Mouse (Mus musculus) heart, embryonic 16.5 days (tissue): Measurements from ENCODE around the gene Actr1a. TPM values are rescaled to one million over a fixed set of nuclear protein-coding genes. Genes with fewer than 3 reads are reported as not detected.

Source experiments
- ATAC-seq: fragments of 200-750 bp; cut with Nextera tagmentation; replicated peaks from 2 replicates; pipeline ENCODE4 v1.8.0; 2017; ENCODE audit warnings: moderate number of reproducible peaks; ENCODE audit not compliant: insufficient read depth, low FRiP score; ENCODE audit errors: extremely low read depth
- H3K27ac ChIP-seq: fragments of 300-500 bp; sonication (generic); 2 replicates; pipeline ENCODE4 v1.5.1; 2014; ENCODE audit warnings: mild to moderate bottlenecking, low read length, control low read depth, moderate library complexity
- H3K27me3 ChIP-seq: fragments of 300-500 bp; sonication (generic); 2 replicates; pipeline ENCODE4 v1.6.1; 2014; ENCODE audit warnings: low read length, mixed read lengths; ENCODE audit not compliant: control insufficient read depth, insufficient read depth
- H3K36me3 ChIP-seq: fragments of 300-500 bp; sonication (generic); 2 replicates; pipeline ENCODE4 v1.6.1; 2014; ENCODE audit not compliant: control insufficient read depth, insufficient read depth
- H3K4me1 ChIP-seq: fragments of 300-500 bp; sonication (generic); 2 replicates; pipeline ENCODE4 v1.6.1; 2014; ENCODE audit warnings: low read length, mixed read lengths; ENCODE audit not compliant: control insufficient read depth, insufficient read depth
- H3K4me2 ChIP-seq: fragments of 300-500 bp; sonication (generic); 2 replicates; pipeline ENCODE4 v1.6.1; 2014; ENCODE audit warnings: low read depth, mild to moderate bottlenecking, control low read depth, low read length
- H3K4me3 ChIP-seq: fragments of 300-500 bp; sonication (generic); 2 replicates; pipeline ENCODE4 v1.5.1; 2014; ENCODE audit warnings: mild to moderate bottlenecking, control low read depth, low read length
- H3K9ac ChIP-seq: fragments of 300-500 bp; sonication (generic); 2 replicates; pipeline ENCODE4 v1.6.1; 2014; ENCODE audit warnings: low read length, control low read depth
- H3K9me3 ChIP-seq: fragments of 300-500 bp; sonication (generic); replicated peaks from 2 replicates; pipeline ENCODE4 v1.6.1; 2016; ENCODE audit warnings: low read length; ENCODE audit not compliant: control insufficient read depth
- WGBS: fragments of 180-500 bp; shearing (Covaris S2); extraction: QIAGEN DNeasy Blood & Tissue Kit; methylation state at CpG from one replicate; pipeline ENCODE4 v1.1.7; 2014; 5-methylcytosine and 5-hydroxymethylcytosine counted together
- polyA plus RNA-seq: library from polyadenylated mRNA; unstranded; fragments of >200 nt; fragmentation: Nextera tagmentation; extraction: Ambion mirVana; gene quantifications from 2 replicates; pipeline ENCODE4 v1.2.1, GENCODE M21; 2015

Gene Actr1a
- polyA plus RNA-seq, 1 experiment from 2014 or later: 126 TPM

DNA sequence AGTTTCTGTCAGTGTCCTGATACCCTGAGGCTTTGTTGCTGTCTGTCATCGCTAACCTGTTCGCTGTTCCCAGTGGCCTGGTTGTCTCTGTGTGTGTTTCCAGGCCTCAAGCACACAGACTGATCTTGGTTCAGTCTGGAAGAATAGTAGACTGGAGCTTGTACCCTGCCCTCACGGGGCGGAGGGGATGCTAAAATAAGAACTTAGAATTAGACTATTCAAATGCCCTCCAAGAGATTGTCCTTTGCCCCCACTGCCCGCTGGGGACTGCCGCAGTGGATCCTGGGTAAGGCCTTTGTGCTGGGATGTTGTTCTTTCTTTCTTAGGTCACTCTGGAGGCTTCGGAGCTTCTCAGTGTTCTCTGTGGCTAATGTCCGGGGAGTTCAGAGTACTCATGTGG, 29.7 kb upstream of the Actr1a start:
- 0 out of 2 replicates have a peak overlapping the region, but pooled peaks have one; percentile 9 for H3K27ac ChIP-seq
- H3K36me3 ChIP-seq: 0 out of 2 replicates have a peak, but pooled peaks cover 3% of the 10 kb centered on the region
- H3K9me3 ChIP-seq: no peaks in the 10 kb centered on the region
- ATAC-seq: no peak
- 79% methylated on average over 8 of the region's 8 CpGs for WGBS
- no peaks in the 10 kb centered on the region for H3K27me3 ChIP-seq
- no peak overlapping the region for H3K4me3 ChIP-seq
- H3K9ac ChIP-seq: no peak overlapping the region
- H3K4me2 ChIP-seq: no peak overlapping the region
- peaks cover 6% of the 10 kb centered on the region; the same call in 1 of the 2 replicates for H3K4me1 ChIP-seq

DNA sequence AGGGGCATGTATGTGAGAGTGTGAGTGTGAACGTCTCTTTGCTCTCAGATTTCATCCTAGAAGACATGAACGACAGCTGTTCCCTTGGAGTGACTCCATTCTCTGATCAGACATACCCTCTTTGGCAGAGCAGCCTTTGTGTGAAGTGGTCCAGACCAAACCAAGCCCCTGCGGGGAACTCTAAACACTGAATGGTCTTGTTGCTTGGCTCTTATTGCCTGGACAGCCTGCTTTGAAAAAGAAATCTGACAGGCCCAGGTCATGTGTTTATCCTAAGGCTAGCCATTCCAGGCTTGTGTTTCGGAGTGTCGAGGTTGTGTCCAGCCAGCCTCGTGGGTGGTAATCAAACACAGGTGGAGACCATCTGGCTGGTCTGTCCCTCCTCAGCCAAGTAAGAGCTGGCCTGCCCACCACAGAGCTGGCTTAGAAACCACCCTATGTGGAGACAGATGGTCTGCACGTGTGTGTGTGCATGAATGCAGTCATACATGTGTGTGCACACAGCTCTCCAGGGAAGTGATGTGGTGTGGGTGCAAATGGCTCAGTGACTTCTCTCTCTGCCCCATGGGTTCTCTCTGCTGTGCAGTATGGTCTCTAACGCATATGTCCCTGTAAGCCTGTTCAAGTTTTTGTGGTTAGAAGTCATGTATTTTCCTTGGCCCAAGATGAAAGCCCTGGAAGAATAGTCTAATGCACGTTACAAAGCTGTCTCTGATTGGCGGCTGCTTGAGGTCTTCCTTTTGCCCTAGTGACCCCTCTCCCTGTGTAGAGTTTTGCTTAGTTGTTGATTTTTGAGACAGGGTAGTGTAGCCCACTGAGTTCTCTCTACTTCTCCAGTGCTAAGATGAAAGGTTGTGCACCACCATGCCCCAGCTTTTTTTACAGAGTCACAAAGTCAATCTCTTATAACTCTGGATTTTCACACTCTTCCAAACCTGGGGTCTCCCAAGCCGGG, 27.1 kb upstream of the Actr1a start:
- Histone ChIP-seq H3K9ac (no peak overlapping the region), H3K4me2 (no peak overlapping the region), H3K4me1 (peaks cover 6% of the 10 kb centered on the region; the same call in 1 of the 2 replicates), H3K4me3 (no peak overlapping the region), H3K27me3 (no peaks in the 10 kb centered on the region), H3K27ac (no peak overlapping the region; the same call in 1 of the 2 replicates), H3K9me3 (no peaks in the 10 kb centered on the region), H3K36me3 (0 out of 2 replicates have a peak, but pooled peaks cover 3% of the 10 kb centered on the region)
- 54% methylated on average over 11 of the region's 11 CpGs for WGBS
- ATAC-seq: no peak

- WGBS: 90% methylated on average over 7 of the region's 7 CpGs
- Histone ChIP-seq H3K4me3 (no peak overlapping the region), H3K9ac (no peak overlapping the region), H3K9me3 (no peaks in the 10 kb centered on the region), H3K27me3 (no peaks in the 10 kb centered on the region), H3K4me1 (peaks cover 3% of the 10 kb centered on the region; the same call in 1 of the 2 replicates), H3K27ac (no peak overlapping the region), H3K4me2 (no peak overlapping the region), H3K36me3 (0 out of 2 replicates have a peak, but pooled peaks cover 3% of the 10 kb centered on the region)
- ATAC-seq: no peak
Measured at GRCm38 (mm10) chr19:46420410-46420809, 24.9 kb upstream of the Actr1a start.

DNA sequence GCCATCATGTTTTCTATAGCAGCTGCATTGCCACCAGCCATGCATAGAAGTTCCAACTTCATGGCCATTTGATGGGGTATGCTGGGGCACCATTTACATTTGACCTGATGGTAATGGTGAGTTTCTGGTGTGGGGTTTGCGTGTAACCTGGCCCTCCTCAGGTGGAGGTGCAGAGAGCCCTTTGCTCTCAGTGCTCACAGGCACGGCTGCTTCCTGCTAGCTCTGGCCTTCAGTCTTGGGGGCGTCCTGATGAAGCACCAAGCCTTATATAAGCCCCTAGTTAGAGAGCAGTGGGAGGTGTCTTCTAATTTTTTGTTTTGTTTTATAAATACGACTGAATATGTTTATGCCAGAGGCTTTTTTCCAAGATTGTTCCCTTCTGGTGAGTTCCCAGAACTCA, 22.5 kb upstream of the Actr1a start:
- ATAC-seq: no peak
- Histone ChIP-seq H3K9ac (no peak overlapping the region), H3K36me3 (no peaks in the 10 kb centered on the region), H3K4me2 (no peak overlapping the region), H3K27ac (no peak overlapping the region), H3K4me1 (peaks cover 3% of the 10 kb centered on the region; the same call in 1 of the 2 replicates), H3K4me3 (no peak overlapping the region), H3K9me3 (no peaks in the 10 kb centered on the region), H3K27me3 (no peaks in the 10 kb centered on the region)
- 79% methylated on average over 4 of the region's 4 CpGs for WGBS

GRCm38 (mm10) chr19:46416276-46416675, 20.7 kb upstream of the Actr1a start:
- Histone ChIP-seq H3K4me1 (peaks cover 10% of the 10 kb centered on the region), H3K27me3 (no peaks in the 10 kb centered on the region), H3K9ac (no peak overlapping the region), H3K27ac (no peak overlapping the region), H3K4me2 (no peak overlapping the region), H3K9me3 (no peaks in the 10 kb centered on the region), H3K36me3 (no peaks in the 10 kb centered on the region), H3K4me3 (no peak overlapping the region)
- no peak for ATAC-seq
- 61% methylated on average over 9 of the region's 9 CpGs for WGBS

- ATAC-seq: no peak
Measured at GRCm38 (mm10) chr19:46414486-46414885, 18.9 kb upstream of the Actr1a start.

GRCm38 (mm10) chr19:46413969-46414368, 18.4 kb upstream of the Actr1a start:
- 87% methylated on average over 2 of the region's 2 CpGs for WGBS
- no peaks in the 10 kb centered on the region for H3K36me3 ChIP-seq
- H3K4me2 ChIP-seq: no peak overlapping the region
- H3K27me3 ChIP-seq: no peaks in the 10 kb centered on the region
- H3K4me1 ChIP-seq: peaks cover 21% of the 10 kb centered on the region
- H3K4me3 ChIP-seq: no peak overlapping the region
- no peak for ATAC-seq
- H3K9ac ChIP-seq: no peak overlapping the region
- no peaks in the 10 kb centered on the region for H3K9me3 ChIP-seq
- H3K27ac ChIP-seq: no peak overlapping the region

More at GRCm38 (mm10) chr19:46414486-46414885, 18.9 kb upstream of the Actr1a start:
- Histone ChIP-seq H3K9me3 (no peaks in the 10 kb centered on the region), H3K4me1 (peaks cover 16% of the 10 kb centered on the region), H3K9ac (no peak overlapping the region), H3K27me3 (no peaks in the 10 kb centered on the region), H3K4me3 (no peak overlapping the region), H3K27ac (no peak overlapping the region), H3K4me2 (no peak overlapping the region), H3K36me3 (no peaks in the 10 kb centered on the region)
- 92% methylated on average over 8 of the region's 8 CpGs for WGBS

DNA sequence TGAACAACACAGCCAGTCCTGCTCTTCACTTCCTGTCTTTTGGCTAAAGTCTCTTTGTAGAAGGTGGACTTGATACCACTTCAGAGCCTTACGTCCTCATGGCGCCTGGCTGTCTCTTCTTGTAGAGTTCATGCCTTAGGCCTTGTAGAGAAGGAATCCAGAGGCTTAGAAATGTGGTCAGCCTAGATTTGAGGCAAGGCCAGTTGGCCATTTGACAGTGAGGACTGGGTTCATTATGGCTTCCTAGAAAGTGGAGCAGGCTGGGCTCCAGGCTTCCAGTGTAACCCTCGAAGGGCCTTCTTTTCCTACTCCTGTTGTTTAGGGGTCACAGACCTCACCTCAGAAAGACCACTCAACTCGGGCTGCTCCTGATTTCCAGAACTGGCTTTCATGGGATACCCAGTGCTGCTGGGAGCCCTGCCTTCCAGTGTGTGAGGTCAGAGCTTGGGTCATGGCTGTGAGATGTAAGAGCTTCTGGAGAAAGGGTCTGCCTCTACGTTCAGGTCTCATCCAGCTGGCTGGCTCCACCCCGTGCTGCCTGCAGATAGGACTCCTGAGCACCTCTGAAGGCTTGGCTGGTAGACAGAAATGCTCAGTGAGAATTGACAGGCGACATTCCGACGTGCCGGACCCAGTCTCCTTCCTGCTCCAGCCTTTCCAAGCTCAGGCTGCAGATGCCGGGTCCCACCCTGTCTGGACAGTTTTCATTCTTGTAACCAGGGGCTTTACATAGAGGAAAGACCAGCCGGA, 16.7 kb upstream of the Actr1a start:
- no peak overlapping the region for H3K4me3 ChIP-seq
- H3K36me3 ChIP-seq: no peaks in the 10 kb centered on the region
- H3K27me3 ChIP-seq: no peaks in the 10 kb centered on the region
- H3K9ac ChIP-seq: no peak overlapping the region
- H3K4me1 ChIP-seq: peaks cover 21% of the 10 kb centered on the region
- H3K27ac ChIP-seq: peak overlapping the region; percentile 68
- H3K4me2 ChIP-seq: 0 out of 2 replicates have a peak overlapping the region, but pooled peaks have one; percentile 17
- H3K9me3 ChIP-seq: no peaks in the 10 kb centered on the region
- WGBS: 52% methylated on average over 12 of the region's 12 CpGs
- ATAC-seq: peak; percentile 75
